Mouse (Mus musculus) stomach, embryonic 14.5 days (tissue): ENCODE data around the gene Gm13078. TPM values are rescaled to one million over a fixed set of nuclear protein-coding genes. Genes with fewer than 3 reads are reported as not detected.

ENCODE experiments used
- ATAC-seq: fragments of 200-750 bp; cut with Nextera tagmentation; 2 replicates; pipeline ENCODE4 v1.8.0; 2017; ENCODE audit warnings: low read depth, moderate TSS enrichment; ENCODE audit not compliant: insufficient number of reproducible peaks, insufficient read depth, low FRiP score
- H3K27ac ChIP-seq: fragments of 300-500 bp; sonication (generic); 2 replicates; pipeline ENCODE4 v1.5.1; 2014; ENCODE audit warnings: mild to moderate bottlenecking, low read length, moderate library complexity, mixed read lengths
- H3K27me3 ChIP-seq: fragments of 300-500 bp; sonication (generic); 2 replicates; pipeline ENCODE4 v1.6.1; 2014; ENCODE audit warnings: low read length, control low read depth, mixed read lengths; ENCODE audit not compliant: control insufficient read depth, insufficient read depth
- H3K36me3 ChIP-seq: fragments of 300-500 bp; sonication (generic); 2 replicates; pipeline ENCODE4 v1.6.1; 2014; ENCODE audit warnings: mild to moderate bottlenecking, control low read depth, low read length, moderate library complexity, mixed read lengths; ENCODE audit not compliant: control insufficient read depth, insufficient read depth
- H3K4me1 ChIP-seq: fragments of 300-500 bp; sonication (generic); 2 replicates; pipeline ENCODE4 v1.6.1; 2014; ENCODE audit warnings: low read length, control low read depth, mixed read lengths; ENCODE audit not compliant: control insufficient read depth, insufficient read depth
- H3K4me2 ChIP-seq: fragments of 300-500 bp; sonication (generic); replicated peaks from 2 replicates; pipeline ENCODE4 v1.6.1; 2014; ENCODE audit warnings: low read depth, low read length, control low read depth
- H3K4me3 ChIP-seq: fragments of 300-500 bp; sonication (generic); 2 replicates; pipeline ENCODE4 v1.5.1; 2014; ENCODE audit warnings: low read depth, low read length, control low read depth
- H3K9ac ChIP-seq: fragments of 300-500 bp; sonication (generic); replicated peaks from 2 replicates; pipeline ENCODE4 v1.6.1; 2014; ENCODE audit warnings: low read depth, mild to moderate bottlenecking, control low read depth, low read length, moderate library complexity, mixed read lengths
- H3K9me3 ChIP-seq: fragments of 300-500 bp; sonication (generic); 2 replicates; pipeline ENCODE4 v1.6.1; 2016; ENCODE audit warnings: low read depth, low read length, control low read depth; ENCODE audit not compliant: control insufficient read depth
- WGBS: fragments of 180-500 bp; shearing (Covaris S2); extraction: QIAGEN DNeasy Blood & Tissue Kit; methylation state at CpG from one replicate; pipeline ENCODE4 v1.1.7; 2014; 5-methylcytosine and 5-hydroxymethylcytosine counted together
- polyA plus RNA-seq: library from polyadenylated mRNA; unstranded; fragments of >200 nt; fragmentation: Nextera tagmentation; extraction: Ambion mirVana; gene quantifications from 2 replicates; pipeline ENCODE4 v1.2.1, GENCODE M21; 2014

The Gm13078 gene
- not detected in 2 replicates for polyA plus RNA-seq

GRCm38 (mm10) chr4:143719155-143719554 lies at the start of gene Gm13078:
TSS of gene Gm13078 (plus strand) at chr4:143719455.
- H3K27ac ChIP-seq = no peak within 1 kb of the TSS
- H3K27me3 ChIP-seq = no peaks in the 10 kb centered on the region
- WGBS = 95% methylated on average over 1 of the region's 1 CpGs
- H3K4me3 ChIP-seq = no peak within 1 kb of the TSS
- ATAC-seq = no peak
- no peak within 1 kb of the TSS for H3K4me2 ChIP-seq
- peaks cover 4% of the 10 kb centered on the region; the same call in 1 of the 2 replicates for H3K9me3 ChIP-seq
- H3K9ac ChIP-seq = no peak within 1 kb of the TSS
- H3K36me3 ChIP-seq = no peaks in the 10 kb centered on the region
- H3K4me1 ChIP-seq = no peaks in the 10 kb centered on the region

GRCm38 (mm10) chr4:143702611-143703010 lies 16.6 kb upstream of the Gm13078 start, which contains the start of gene Gm13089:
TSS of gene Gm13089 (minus strand) at chr4:143702711.
- ATAC-seq = no peak
- peaks cover 3% of the 10 kb centered on the region; the same call in 1 of the 2 replicates for H3K9me3 ChIP-seq
- 76% methylated on average over 2 of the region's 2 CpGs for WGBS
- no peak within 1 kb of the TSS for H3K27ac ChIP-seq
- no peaks in the 10 kb centered on the region for H3K36me3 ChIP-seq
- no peaks in the 10 kb centered on the region for H3K27me3 ChIP-seq
- H3K9ac ChIP-seq = no peak within 1 kb of the TSS
- H3K4me2 ChIP-seq = no peak within 1 kb of the TSS
- no peak within 1 kb of the TSS for H3K4me3 ChIP-seq
- H3K4me1 ChIP-seq = no peaks in the 10 kb centered on the region

Other genes with a start within 250 kb of the Gm13078 start
- not detected in 2 replicates for gene Gm13043, start 208.1 kb upstream of the Gm13078 start, polyA plus RNA-seq
- not detected in 2 replicates for gene Gm13040, start 183.5 kb upstream of the Gm13078 start, polyA plus RNA-seq
- gene BC080695, start 167.8 kb upstream of the Gm13078 start, polyA plus RNA-seq = not detected in 2 replicates
- not detected in 2 replicates for gene Gm13057, start 167.7 kb upstream of the Gm13078 start, polyA plus RNA-seq
- not detected in 2 replicates for gene Gm13083, start 104.5 kb upstream of the Gm13078 start, polyA plus RNA-seq
- not detected in 2 replicates for gene Gm13088, start 62.2 kb upstream of the Gm13078 start, polyA plus RNA-seq
- gene Gm13089, start 16.7 kb upstream of the Gm13078 start, polyA plus RNA-seq = not detected in 2 replicates
- gene Gm13023, start 69.9 kb downstream of the Gm13078 start, polyA plus RNA-seq = not detected in 2 replicates
- gene Gm13084, start 96.6 kb downstream of the Gm13078 start, polyA plus RNA-seq = not detected in 2 replicates
- gene Gm13103, start 127.0 kb downstream of the Gm13078 start, polyA plus RNA-seq = not detected in 2 replicates
- gene Pramef6, start 180.9 kb downstream of the Gm13078 start, polyA plus RNA-seq = not detected in 2 replicates
- not detected in 2 replicates for gene Pramef25, start 231.6 kb downstream of the Gm13078 start, polyA plus RNA-seq
- not detected in 2 replicates for gene Gm13101, start 247.5 kb downstream of the Gm13078 start, polyA plus RNA-seq